Comparison of ENCODE assay signal across 8 mouse cellular contexts in genomic region chr17:36997033-36997735, GRCm38 (mm10). TPM values are rescaled to one million over a fixed set of nuclear protein-coding genes. Genes with fewer than 3 reads are reported as not detected.
DNase-seq lines count a peak whose midpoint lies in the region; ATAC-seq and TF ChIP-seq lines count a peak whose summit lies in the region.
"Had no signal": no experiment of that assay in that cellular context is flagged by ENCODE, and none has a peak within 500 bp of the region (broad histone marks: within the 10 kb centered on the region; RNA-seq: fewer than 3 reads in every experiment).

No protein-coding gene starts in this region.

- no peak overlapping the region for H3K4me3 ChIP-seq in bone marrow, adult 2 months (replicated peaks; ENCODE audit: control insufficient read depth, low read depth, low read length)
- H3K4me3 ChIP-seq in hindbrain, postnatal 0 days (ENCODE audit: low read length), result no peak overlapping the region
- no peak overlapping the region for H3K4me3 ChIP-seq in midbrain, embryonic 13.5 days (replicated peaks)
- H3K4me3 ChIP-seq: lung, embryonic 15.5 days had no signal

- H3K36me3 ChIP-seq in hindbrain, postnatal 0 days (ENCODE audit: insufficient read depth, low read length), result no peaks in the 10 kb centered on the region
- H3K36me3 ChIP-seq in midbrain, embryonic 13.5 days, result no peaks in the 10 kb centered on the region
- H3K36me3 ChIP-seq in splenic B cell, adult 2 months (ENCODE audit: control insufficient read depth, insufficient read depth, low read length, poor library complexity, severe bottlenecking), result no peaks in the 10 kb centered on the region
- H3K36me3 ChIP-seq: lung, embryonic 15.5 days had no signal

- TF ChIP-seq POLR2A in bone marrow, adult 2 months (IDR thresholded peaks at IDR 0.05; ENCODE audit: borderline replicate concordance, control insufficient read depth, low read depth, low read length), result no peak

- DNase-seq in MEL-GATA-1-ER (ENCODE audit: extremely low read depth, low read depth), result peak; percentile 43
- DNase-seq in fibroblast of lung, adult 2 months (ENCODE audit: low read depth), result peak; percentile 56
- DNase-seq in hindbrain, postnatal 0 days (ENCODE audit: low spot score), result peak; percentile 86
- peak; percentile 58 for DNase-seq in left cerebral cortex, adult 11 months (ENCODE audit: low spot score)
- peak; percentile 69 for DNase-seq in splenic B cell, adult 2 months (ENCODE audit: low read depth, low spot score)

- ATAC-seq in hindbrain, postnatal 0 days, result peak; percentile 73; the same call in 1 of the 2 replicates
- peak; percentile 53 for ATAC-seq in midbrain, embryonic 13.5 days

- H3K9ac ChIP-seq in hindbrain, postnatal 0 days (replicated peaks; ENCODE audit: low read length), result no peak overlapping the region
- no peak overlapping the region for H3K9ac ChIP-seq in midbrain, embryonic 13.5 days (replicated peaks)
- H3K9ac ChIP-seq: lung, embryonic 15.5 days had no signal

- H3K4me2 ChIP-seq in hindbrain, postnatal 0 days (ENCODE audit: low read depth, low read length), result no peak overlapping the region
- H3K4me2 ChIP-seq in midbrain, embryonic 13.5 days (replicated peaks), result no peak overlapping the region
- H3K4me2 ChIP-seq: lung, embryonic 15.5 days had no signal

- TF ChIP-seq CTCF in bone marrow, adult 2 months (IDR thresholded peaks at IDR 0.05; ENCODE audit: control insufficient read depth, insufficient read depth, low read length), result peak; percentile 80
- peak; percentile 82 for TF ChIP-seq CTCF in hindbrain, postnatal 0 days (IDR thresholded peaks at IDR 0.05; ENCODE audit: low read depth)

- no peaks in the 10 kb centered on the region for H3K9me3 ChIP-seq in hindbrain, postnatal 0 days (ENCODE audit: low read length)
- H3K9me3 ChIP-seq in midbrain, embryonic 13.5 days, result no peaks in the 10 kb centered on the region
- H3K9me3 ChIP-seq: lung, embryonic 15.5 days had no signal

- H3K27me3 ChIP-seq in hindbrain, postnatal 0 days (ENCODE audit: insufficient read depth, low read length), result no peaks in the 10 kb centered on the region
- no peaks in the 10 kb centered on the region for H3K27me3 ChIP-seq in midbrain, embryonic 13.5 days
- H3K27me3 ChIP-seq in splenic B cell, adult 2 months (ENCODE audit: control insufficient read depth, insufficient read depth, low read length, poor library complexity, severe bottlenecking), result no peaks in the 10 kb centered on the region; the same call in 1 of the 2 replicates
- H3K27me3 ChIP-seq: lung, embryonic 15.5 days had no signal

- H3K27ac ChIP-seq in bone marrow, adult 2 months (ENCODE audit: control insufficient read depth, insufficient read depth, low read depth, low read length, poor library complexity), result no peak overlapping the region
- H3K27ac ChIP-seq in hindbrain, postnatal 0 days, result no peak overlapping the region
- no peak overlapping the region for H3K27ac ChIP-seq in midbrain, embryonic 13.5 days
- H3K27ac ChIP-seq: lung, embryonic 15.5 days had no signal

- no peaks in the 10 kb centered on the region for H3K4me1 ChIP-seq in bone marrow, adult 2 months (ENCODE audit: control insufficient read depth, insufficient read depth, low read length)
- H3K4me1 ChIP-seq in hindbrain, postnatal 0 days (ENCODE audit: insufficient read depth, low read length), result no peaks in the 10 kb centered on the region
- no peaks in the 10 kb centered on the region for H3K4me1 ChIP-seq in midbrain, embryonic 13.5 days (replicated peaks)

- 28% methylated on average over 7 of the region's 7 CpGs for WGBS in bone marrow, adult 2 months
- 28% methylated on average over 7 of the region's 7 CpGs for WGBS in hindbrain, postnatal 0 days
- WGBS in midbrain, embryonic 13.5 days, result 29% methylated on average over 7 of the region's 7 CpGs

RNA-seq across cellular contexts. Expression of gene Zfp57, which starts 3.8 kb away (rescaled TPM):
- polyA plus RNA-seq in bone marrow, adult 2 months (2011; ENCODE audit: insufficient read depth, insufficient read length, low replicate concordance, missing spikeins), result 1.3 and 19.0 TPM in 2 replicates
- 118 and 137 TPM in 2 replicates for total RNA-seq in hindbrain, postnatal 0 days (2014; rRNA removed)
- polyA plus RNA-seq in hindbrain, postnatal 0 days (2015; fragmentation: Nextera tagmentation; extraction: Ambion mirVana), result 118 and 129 TPM in 2 replicates
- 262 and 272 TPM in 2 replicates for polyA plus RNA-seq in midbrain, embryonic 13.5 days (2015; fragmentation: Nextera tagmentation; extraction: Ambion mirVana)

RNA-seq across cellular contexts. Expression of gene H2-M5, which starts 7.8 kb away (rescaled TPM):
- 5.6 and 15.2 TPM in 2 replicates for polyA plus RNA-seq in bone marrow, adult 2 months (2011; ENCODE audit: insufficient read depth, insufficient read length, low replicate concordance, missing spikeins)
- 0.97 and 2.5 TPM in 2 replicates for total RNA-seq in hindbrain, postnatal 0 days (2014; rRNA removed)
- 1.1 and 1.9 TPM in 2 replicates for polyA plus RNA-seq in hindbrain, postnatal 0 days (2015; fragmentation: Nextera tagmentation; extraction: Ambion mirVana)
- 3.9 TPM in 2 replicates for polyA plus RNA-seq in midbrain, embryonic 13.5 days (2015; fragmentation: Nextera tagmentation; extraction: Ambion mirVana)

RNA-seq across cellular contexts. Expression of gene 2410137M14Rik, which starts 16.1 kb away (rescaled TPM):
- 1.8 TPM in 1 of 2 replicates, not detected in the other for polyA plus RNA-seq in bone marrow, adult 2 months (2011; ENCODE audit: insufficient read depth, insufficient read length, low replicate concordance, missing spikeins)
- total RNA-seq in hindbrain, postnatal 0 days (2014; rRNA removed), result not detected in 2 replicates
- 0.23 and 0.26 TPM in 2 replicates for polyA plus RNA-seq in hindbrain, postnatal 0 days (2015; fragmentation: Nextera tagmentation; extraction: Ambion mirVana)
- 0.43 and 0.57 TPM in 2 replicates for polyA plus RNA-seq in midbrain, embryonic 13.5 days (2015; fragmentation: Nextera tagmentation; extraction: Ambion mirVana)
- polyA plus RNA-seq: lung, embryonic 15.5 days had no signal

RNA-seq across cellular contexts. Expression of gene Mog, which starts 26.0 kb away (rescaled TPM):
- not detected in 2 replicates for polyA plus RNA-seq in bone marrow, adult 2 months (2011; ENCODE audit: insufficient read depth, insufficient read length, low replicate concordance, missing spikeins)
- total RNA-seq in hindbrain, postnatal 0 days (2014; rRNA removed), result 0.52 TPM in 1 of 2 replicates, not detected in the other
- 1.5 and 1.7 TPM in 2 replicates for polyA plus RNA-seq in hindbrain, postnatal 0 days (2015; fragmentation: Nextera tagmentation; extraction: Ambion mirVana)
- polyA plus RNA-seq in midbrain, embryonic 13.5 days (2015; fragmentation: Nextera tagmentation; extraction: Ambion mirVana), result 1.6 TPM in 2 replicates

RNA-seq across cellular contexts. Expression of gene Znrd1as, which starts 38.8 kb away (rescaled TPM):
- polyA plus RNA-seq in bone marrow, adult 2 months (2011; ENCODE audit: insufficient read depth, insufficient read length, low replicate concordance, missing spikeins), result 4.0 and 7.8 TPM in 2 replicates
- 1.3 and 3.2 TPM in 2 replicates for total RNA-seq in hindbrain, postnatal 0 days (2014; rRNA removed)
- polyA plus RNA-seq in hindbrain, postnatal 0 days (2015; fragmentation: Nextera tagmentation; extraction: Ambion mirVana), result 3.4 and 4.0 TPM in 2 replicates
- polyA plus RNA-seq in midbrain, embryonic 13.5 days (2015; fragmentation: Nextera tagmentation; extraction: Ambion mirVana), result 4.8 and 6.5 TPM in 2 replicates
